1 mouse cellular context compared by ENCODE assay signal in the genomic region with DNA sequence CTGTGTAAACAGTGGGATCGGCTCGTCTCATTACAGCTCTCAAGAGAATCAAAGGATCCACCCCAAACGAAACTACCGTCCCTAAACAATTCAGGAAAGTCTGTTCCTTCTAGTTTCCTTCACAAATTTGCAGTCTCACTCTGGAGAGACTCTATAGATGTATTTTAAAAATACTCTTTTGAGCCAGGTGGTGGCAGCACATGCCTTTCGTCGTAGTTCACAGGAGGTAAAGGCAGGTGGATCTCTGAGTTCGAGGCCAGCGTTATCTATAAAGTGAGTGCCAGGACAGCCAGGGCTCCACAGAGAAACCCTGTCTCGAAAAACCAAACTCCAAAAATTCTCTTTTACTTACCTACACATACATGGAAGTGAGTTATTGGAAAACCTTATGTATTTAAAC.
A peak's percentile ranks its signal among the peaks of the same experiment; 100 is the strongest.
TF ChIP-seq lines count a peak whose summit lies in the region.

No protein-coding gene starts in this region.

TF ChIP-seq in MEL, 35 proteins besides CTCF, POLR2A, EP300 and RAD21:
- TF ChIP-seq SMC3 (IDR thresholded peaks at IDR 0.05; ENCODE audit: low read depth, low read length) = peak; percentile 47
- no peak for TF ChIP-seq CHD2 (IDR thresholded peaks at IDR 0.05; ENCODE audit: low read length)
- TF ChIP-seq ETS1 (IDR thresholded peaks at IDR 0.05; ENCODE audit: low read depth, low read length) = no peak
- no peak for TF ChIP-seq GABPA (IDR thresholded peaks at IDR 0.05; ENCODE audit: low read depth, low read length)
